Mouse (Mus musculus) hindbrain, embryonic 14.5 days (tissue): ENCODE data around the gene Atp1b2. TPM values are rescaled to one million over a fixed set of nuclear protein-coding genes. Genes with fewer than 3 reads are reported as not detected.

Experiments used
- ATAC-seq: fragments of 200-750 bp; cut with Nextera tagmentation; 2 replicates; pipeline ENCODE4 v1.8.0; 2017; ENCODE audit warnings: moderate number of reproducible peaks, mild to moderate bottlenecking, moderate TSS enrichment, moderate library complexity; ENCODE audit not compliant: low FRiP score
- DNase-seq: peaks from one replicate; pipeline ENCODE4 v3.0.0-alpha.2; 2015; ENCODE audit warnings: low spot score
- H3K27ac ChIP-seq: fragments of 300-500 bp; sonication (generic); 2 replicates; pipeline ENCODE4 v1.5.1; 2014; ENCODE audit warnings: mild to moderate bottlenecking, moderate library complexity
- H3K27me3 ChIP-seq: fragments of 300-500 bp; sonication (generic); 2 replicates; pipeline ENCODE4 v1.6.1; 2014; ENCODE audit warnings: mild to moderate bottlenecking, low read length, mixed read lengths; ENCODE audit not compliant: control insufficient read depth, insufficient read depth
- H3K36me3 ChIP-seq: fragments of 300-500 bp; sonication (generic); replicated peaks from 2 replicates; pipeline ENCODE4 v1.6.1; 2014; ENCODE audit not compliant: control insufficient read depth, insufficient read depth
- H3K4me1 ChIP-seq: fragments of 300-500 bp; sonication (generic); replicated peaks from 2 replicates; pipeline ENCODE4 v1.6.1; 2014; ENCODE audit warnings: antibody characterized with exemption, low read length, mixed read lengths; ENCODE audit not compliant: control insufficient read depth, insufficient read depth
- H3K4me2 ChIP-seq: fragments of 300-500 bp; sonication (generic); replicated peaks from 2 replicates; pipeline ENCODE4 v1.6.1; 2014; ENCODE audit warnings: mild to moderate bottlenecking, moderate library complexity
- H3K4me3 ChIP-seq: fragments of 300-500 bp; sonication (generic); replicated peaks from 2 replicates; pipeline ENCODE4 v1.5.1; 2014; ENCODE audit warnings: mild to moderate bottlenecking, low read length
- H3K9ac ChIP-seq: fragments of 300-500 bp; sonication (generic); 2 replicates; pipeline ENCODE4 v1.6.1; 2014
- H3K9me3 ChIP-seq: fragments of 300-500 bp; sonication (generic); 2 replicates; pipeline ENCODE4 v1.6.1; 2016; ENCODE audit warnings: low read length; ENCODE audit not compliant: control insufficient read depth
- WGBS: fragments of 180-500 bp; shearing (Covaris S2); extraction: QIAGEN DNeasy Blood & Tissue Kit; methylation state at CpG from one replicate; pipeline ENCODE4 v1.1.7; 2014; 5-methylcytosine and 5-hydroxymethylcytosine counted together
- polyA plus RNA-seq: library from polyadenylated mRNA; unstranded; fragments of >200 nt; fragmentation: Nextera tagmentation; extraction: Ambion mirVana; gene quantifications from 2 replicates; pipeline ENCODE4 v1.2.1, GENCODE M21; 2014

Gene Atp1b2
- polyA plus RNA-seq, result 72.1 and 94.2 TPM in 2 replicates

- Histone ChIP-seq H3K36me3 (peaks cover 18% of the 10 kb centered on the region; the same call in 1 of the 2 replicates), H3K4me2 (peak within 1 kb of the TSS; percentile 99), H3K27ac (peak within 1 kb of the TSS; percentile 83), H3K4me3 (peak within 1 kb of the TSS; percentile 75), H3K4me1 (peaks cover 10% of the 10 kb centered on the region), H3K27me3 (no peaks in the 10 kb centered on the region), H3K9ac (peak within 1 kb of the TSS; percentile 90), H3K9me3 (no peaks in the 10 kb centered on the region)
- peak; percentile 87 for ATAC-seq
- WGBS, result 4% methylated on average over 32 of the region's 32 CpGs
- DNase-seq, result peak; percentile 83
These were observed at the start of gene Atp1b2 for GRCm38 (mm10) chr11:69605726-69606490. Gene Atp1b2, minus strand, starts transcription at chr11:69605942.

GRCm38 (mm10) chr11:69654760-69655159, 49.0 kb upstream of the Atp1b2 start:
- Histone ChIP-seq H3K4me1 (no peaks in the 10 kb centered on the region), H3K27me3 (no peaks in the 10 kb centered on the region), H3K4me2 (no peak overlapping the region), H3K9ac (no peak overlapping the region), H3K4me3 (no peak overlapping the region), H3K9me3 (no peaks in the 10 kb centered on the region), H3K27ac (no peak overlapping the region), H3K36me3 (peaks cover 90% of the 10 kb centered on the region)
- DNase-seq (no peak), ATAC-seq (no peak)
- WGBS, result 48% methylated on average over 9 of the region's 9 CpGs

GRCm38 (mm10) chr11:69653399-69653798, 47.7 kb upstream of the Atp1b2 start:
- no peak for DNase-seq
- no peak for ATAC-seq
- WGBS, result 69% methylated on average over 5 of the region's 5 CpGs
- Histone ChIP-seq H3K27ac (no peak overlapping the region), H3K27me3 (no peaks in the 10 kb centered on the region), H3K4me1 (no peaks in the 10 kb centered on the region), H3K4me2 (no peak overlapping the region), H3K36me3 (peaks cover 91% of the 10 kb centered on the region), H3K9me3 (no peaks in the 10 kb centered on the region), H3K9ac (no peak overlapping the region), H3K4me3 (no peak overlapping the region)

GRCm38 (mm10) chr11:69645860-69646259, 40.1 kb upstream of the Atp1b2 start:
- DNase-seq (no peak), ATAC-seq (no peak)
- no peaks in the 10 kb centered on the region for H3K4me1 ChIP-seq
- no peak overlapping the region for H3K9ac ChIP-seq
- no peaks in the 10 kb centered on the region for H3K9me3 ChIP-seq
- no peak overlapping the region for H3K4me3 ChIP-seq
- no peak overlapping the region for H3K27ac ChIP-seq
- H3K4me2 ChIP-seq, result no peak overlapping the region
- WGBS, result 97% methylated on average over 5 of the region's 5 CpGs
- peaks cover 100% of the 10 kb centered on the region for H3K36me3 ChIP-seq
- no peaks in the 10 kb centered on the region for H3K27me3 ChIP-seq

- peaks cover 30% of the 10 kb centered on the region for H3K36me3 ChIP-seq
- H3K4me2 ChIP-seq, result peak overlapping the region; percentile 62; the same call in 1 of the 2 replicates
- H3K27ac ChIP-seq, result no peak overlapping the region
- DNase-seq (no peak), ATAC-seq (no peak)
- H3K9ac ChIP-seq, result no peak overlapping the region
- no peaks in the 10 kb centered on the region for H3K27me3 ChIP-seq
- 93% methylated on average over 3 of the region's 3 CpGs for WGBS
- peaks cover 29% of the 10 kb centered on the region for H3K4me1 ChIP-seq
- H3K9me3 ChIP-seq, result no peaks in the 10 kb centered on the region
- H3K4me3 ChIP-seq, result no peak overlapping the region
These were observed 29.7 kb upstream of the Atp1b2 start for GRCm38 (mm10) chr11:69635471-69635870.

GRCm38 (mm10) chr11:69633128-69633866, 27.6 kb upstream of the Atp1b2 start:
- peaks cover 29% of the 10 kb centered on the region for H3K4me1 ChIP-seq
- peaks cover 13% of the 10 kb centered on the region; the same call in 1 of the 2 replicates for H3K36me3 ChIP-seq
- H3K27ac ChIP-seq, result peak overlapping the region; percentile 93
- ATAC-seq, result peak; percentile 43
- H3K27me3 ChIP-seq, result no peaks in the 10 kb centered on the region
- peak overlapping the region; percentile 94 for H3K4me3 ChIP-seq
- peak overlapping the region; percentile 97 for H3K9ac ChIP-seq
- H3K9me3 ChIP-seq, result no peaks in the 10 kb centered on the region
- 1% methylated on average over 46 of the region's 50 CpGs for WGBS
- H3K4me2 ChIP-seq, result peak overlapping the region; percentile 62
- no peak for DNase-seq

- DNase-seq (peak; percentile 100), ATAC-seq (peak; percentile 99)
- Histone ChIP-seq H3K36me3 (peaks cover 7% of the 10 kb centered on the region; the same call in 1 of the 2 replicates), H3K4me1 (peaks cover 29% of the 10 kb centered on the region), H3K9me3 (no peaks in the 10 kb centered on the region), H3K4me2 (peak within 1 kb of the TSS; percentile 62), H3K27ac (peak within 1 kb of the TSS; percentile 93), H3K9ac (peak within 1 kb of the TSS; percentile 97), H3K4me3 (peak within 1 kb of the TSS; percentile 94), H3K27me3 (no peaks in the 10 kb centered on the region)
- under 1% methylated on average over 44 of the region's 56 CpGs for WGBS
These were observed 26.7 kb upstream of the Atp1b2 start, which contains the start of gene Fxr2 for GRCm38 (mm10) chr11:69632284-69633089. Gene Fxr2, plus strand, starts transcription at chr11:69632990.

GRCm38 (mm10) chr11:69629802-69630201, 24.1 kb upstream of the Atp1b2 start:
- no peak overlapping the region for H3K4me2 ChIP-seq
- ATAC-seq (no peak), DNase-seq (no peak)
- no peaks in the 10 kb centered on the region for H3K9me3 ChIP-seq
- no peak overlapping the region for H3K9ac ChIP-seq
- peaks cover 11% of the 10 kb centered on the region for H3K4me1 ChIP-seq
- no peak overlapping the region for H3K4me3 ChIP-seq
- no peak overlapping the region for H3K27ac ChIP-seq
- no peaks in the 10 kb centered on the region for H3K36me3 ChIP-seq
- H3K27me3 ChIP-seq, result no peaks in the 10 kb centered on the region
- 67% methylated on average over 1 of the region's 1 CpGs for WGBS
